Mouse (Mus musculus) liver, embryonic 14.5 days (tissue): Measurements from ENCODE around the gene Pdlim5.

Experiments
- CTCF ChIP-seq: IDR thresholded peaks from 2 replicates; pipeline ENCODE4 v1.5.1; 2016; ENCODE audit warnings: antibody characterized with exemption, low read depth, control low read depth
- EP300 ChIP-seq: IDR thresholded peaks from 2 replicates; pipeline ENCODE4 v1.6.1; 2016; ENCODE audit warnings: antibody characterized with exemption, low read depth

GRCm38 (mm10) chr3:142295287-142295676, 100.2 kb downstream of the Pdlim5 start:
- no peak for TF ChIP-seq CTCF
- TF ChIP-seq EP300, result no peak
